Mouse (Mus musculus) ES-E14 (cell line): ENCODE measurements around the gene Abl1.

ENCODE experiments used
- CHD2 ChIP-seq: IDR thresholded peaks from 2 replicates; pipeline ENCODE4 v1.6.1; 2014; ENCODE audit warnings: mild to moderate bottlenecking, low read depth, low read length, inconsistent platforms
- HCFC1 ChIP-seq: IDR thresholded peaks from 2 replicates; pipeline ENCODE4 v1.6.1; 2012; ENCODE audit warnings: low read length, inconsistent platforms, borderline replicate concordance; ENCODE audit not compliant: insufficient read depth
- MAFK ChIP-seq: IDR thresholded peaks from 2 replicates; pipeline ENCODE4 v1.6.1; 2014; ENCODE audit warnings: mild to moderate bottlenecking, low read depth, low read length, inconsistent platforms; ENCODE audit not compliant: insufficient read depth
- ZC3H11A ChIP-seq: IDR thresholded peaks from 2 replicates; pipeline ENCODE4 v1.6.1; 2012; ENCODE audit warnings: low read depth, mild to moderate bottlenecking, inconsistent platforms, low read length, borderline replicate concordance
- ZNF384 ChIP-seq: IDR thresholded peaks from 2 replicates; pipeline ENCODE4 v1.6.1; 2012; ENCODE audit warnings: low read depth, low read length, inconsistent platforms

- TF ChIP-seq ZNF384 (no peak), ZC3H11A (no peak), HCFC1 (no peak), CHD2 (no peak), MAFK (no peak)
Observed at GRCm38 (mm10) chr2:31823933-31824730, 136.0 kb downstream of the Abl1 start.
